Mouse (Mus musculus): ENCODE results near the gene Nlrp2.

The Nlrp2 gene

GRCm38 (mm10) chr7:5350935-5351334 lies at the start of gene Nlrp2:
TSS of gene Nlrp2 (minus strand) at chr7:5351035.
- DNase-seq (ENCODE audit: low read depth, low spot score), result no peak

GRCm38 (mm10) chr7:5366724-5367123 lies 15.9 kb upstream of the Nlrp2 start:
- DNase-seq (ENCODE audit: low read depth, low spot score), result no peak

GRCm38 (mm10) chr7:5363599-5363998 lies 12.8 kb upstream of the Nlrp2 start:
- no peak for DNase-seq (ENCODE audit: low read depth, low spot score)

- no peak for DNase-seq (ENCODE audit: low read depth, low spot score)
Measured at GRCm38 (mm10) chr7:5350237-5350636, 598 bp downstream of the Nlrp2 start, which contains the start of gene Gm5065. TSS of gene Gm5065 (plus strand) at chr7:5350537.

GRCm38 (mm10) chr7:5327511-5327910 lies 23.3 kb downstream of the Nlrp2 start:
- DNase-seq (ENCODE audit: low read depth, low spot score), result peak; percentile 82

- peak; percentile 30 for DNase-seq (ENCODE audit: low read depth, low spot score)
Measured at GRCm38 (mm10) chr7:5288281-5288680, 62.6 kb downstream of the Nlrp2 start.

GRCm38 (mm10) chr7:5263051-5263450 lies 87.8 kb downstream of the Nlrp2 start:
- peak; percentile 65 for DNase-seq (ENCODE audit: low read depth, low spot score)

Data from 3T3-L1 (cell line).